Mouse (Mus musculus): Measurements from ENCODE around the gene Tom1.

Gene Tom1

GRCm38 (mm10) chr8:75088989-75089881, 55.7 kb downstream of the Tom1 start:
- in situ Hi-C loops (cut with MboI, MseI), result no loop called here

- in situ Hi-C loops (cut with MboI, MseI), result no loop called here
These were observed 57.4 kb downstream of the Tom1 start for GRCm38 (mm10) chr8:75090781-75091365.

- in situ Hi-C loops (cut with MboI, MseI), result no loop called here
These were observed 60.1 kb downstream of the Tom1 start, which contains the start of gene Hmox1 for GRCm38 (mm10) chr8:75093399-75094156. TSS of gene Hmox1 (plus strand) at chr8:75093621.

- in situ Hi-C loops (cut with MboI, MseI), result no loop called here
These were observed 69.5 kb downstream of the Tom1 start for GRCm38 (mm10) chr8:75102956-75103355.

- in situ Hi-C loops (cut with MboI, MseI), result no loop called here
These were observed 69.9 kb downstream of the Tom1 start for GRCm38 (mm10) chr8:75103376-75103878.

- in situ Hi-C loops (cut with MboI, MseI), result no loop called here
These were observed 75.2 kb downstream of the Tom1 start for GRCm38 (mm10) chr8:75108527-75109235.

GRCm38 (mm10) chr8:75109236-75109967, 75.9 kb downstream of the Tom1 start, which contains the start of gene Mcm5:
TSS of gene Mcm5 (plus strand) at chr8:75109569.
- in situ Hi-C loops (cut with MboI, MseI), result no loop called here

GRCm38 (mm10) chr8:75110093-75110492, 76.6 kb downstream of the Tom1 start:
- in situ Hi-C loops (cut with MboI, MseI), result no loop called here

- in situ Hi-C loops (cut with MboI, MseI), result no loop called here
These were observed 85.0 kb downstream of the Tom1 start for GRCm38 (mm10) chr8:75118505-75118904.

- in situ Hi-C loops (cut with MboI, MseI), result no loop called here
These were observed 85.8 kb downstream of the Tom1 start for GRCm38 (mm10) chr8:75119287-75119686.

Measured in regulatory T cell (primary cell).